Mouse (Mus musculus) lung, embryonic 14.5 days (tissue): Measurements from ENCODE around the gene Zcwpw1. TPM values are rescaled to one million over a fixed set of nuclear protein-coding genes. Genes with fewer than 3 reads are reported as not detected.
A peak's percentile ranks its signal among the peaks of the same experiment; 100 is the strongest.
"Not testable (repeated sequence)": the region's sequence is repeated elsewhere in the genome, so short reads cannot be mapped to it uniquely, and the experiment has no call there.

Experiments used
- ATAC-seq: fragments of 200-750 bp; cut with Nextera tagmentation; 2 replicates; pipeline ENCODE4 v1.8.0; 2017; ENCODE audit warnings: mild to moderate bottlenecking, moderate TSS enrichment, moderate library complexity; ENCODE audit not compliant: insufficient read depth
- DNase-seq: peaks from one replicate; pipeline ENCODE4 v3.0.0-alpha.2; 2015
- H3K27ac ChIP-seq: fragments of 300-500 bp; sonication (generic); 2 replicates; pipeline ENCODE4 v1.5.1; 2014; ENCODE audit warnings: low read depth, mild to moderate bottlenecking, moderate library complexity
- H3K27me3 ChIP-seq: fragments of 300-500 bp; sonication (generic); 2 replicates; pipeline ENCODE4 v1.6.1; 2014; ENCODE audit warnings: low read length, control low read depth; ENCODE audit not compliant: insufficient read depth
- H3K36me3 ChIP-seq: fragments of 300-500 bp; sonication (generic); 2 replicates; pipeline ENCODE4 v1.6.1; 2014; ENCODE audit warnings: control low read depth; ENCODE audit not compliant: insufficient read depth
- H3K4me1 ChIP-seq: fragments of 300-500 bp; sonication (generic); 2 replicates; pipeline ENCODE4 v1.6.1; 2014; ENCODE audit warnings: antibody characterized with exemption, control low read depth; ENCODE audit not compliant: insufficient read depth
- H3K4me2 ChIP-seq: fragments of 300-500 bp; sonication (generic); 2 replicates; pipeline ENCODE4 v1.6.1; 2014; ENCODE audit warnings: mild to moderate bottlenecking
- H3K4me3 ChIP-seq: fragments of 300-500 bp; sonication (generic); 2 replicates; pipeline ENCODE4 v1.5.1; 2014; ENCODE audit warnings: low read depth, low read length
- H3K9ac ChIP-seq: fragments of 300-500 bp; sonication (generic); 2 replicates; pipeline ENCODE4 v1.6.1; 2014
- H3K9me3 ChIP-seq: fragments of 300-500 bp; sonication (generic); 2 replicates; pipeline ENCODE4 v1.6.1; 2016; ENCODE audit warnings: low read depth, low read length, control low read depth
- CTCF ChIP-seq: IDR thresholded peaks from 2 replicates; pipeline ENCODE4 v1.5.1; 2016; ENCODE audit warnings: antibody characterized with exemption, low read depth
- WGBS: fragments of 180-500 bp; shearing (Covaris S2); extraction: QIAGEN DNeasy Blood & Tissue Kit; methylation state at CpG from one replicate; pipeline ENCODE4 v1.1.7; 2014; 5-methylcytosine and 5-hydroxymethylcytosine counted together
- polyA plus RNA-seq: library from polyadenylated mRNA; unstranded; fragments of >200 nt; fragmentation: Nextera tagmentation; extraction: Ambion mirVana; gene quantifications from 2 replicates; pipeline ENCODE4 v1.2.1, GENCODE M21; 2014

Gene Zcwpw1
- polyA plus RNA-seq, 1 experiment from 2014 or later = 26.1 TPM

DNA sequence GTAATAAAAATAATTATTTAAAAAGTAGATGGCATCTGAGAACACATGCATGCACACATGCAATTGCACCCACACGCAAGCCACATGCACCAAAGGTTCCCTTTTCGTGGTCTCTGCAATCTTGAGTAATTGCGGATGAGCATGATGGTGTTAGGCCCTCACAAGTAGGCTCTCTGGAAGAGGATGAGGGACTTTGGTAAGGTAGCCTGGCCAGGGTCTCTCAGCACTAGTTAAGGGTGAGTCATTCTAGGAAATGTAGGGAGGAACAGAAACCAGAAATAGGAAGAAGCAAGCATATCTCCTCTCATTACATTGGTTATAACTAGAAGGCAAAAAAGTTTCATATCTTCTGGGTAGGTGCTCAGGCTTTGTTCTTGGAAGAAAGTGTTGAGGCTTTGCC, 37.4 kb downstream of the Zcwpw1 start:
- Histone ChIP-seq H3K36me3 (no peaks in the 10 kb centered on the region), H3K27ac (no peak overlapping the region), H3K9ac (no peak overlapping the region), H3K9me3 (no peaks in the 10 kb centered on the region), H3K4me1 (no peaks in the 10 kb centered on the region), H3K4me3 (no peak overlapping the region), H3K4me2 (no peak overlapping the region), H3K27me3 (no peaks in the 10 kb centered on the region)
- no peak for TF ChIP-seq CTCF
- no peak for DNase-seq
- ATAC-seq = no peak
- 91% methylated on average over 3 of the region's 3 CpGs for WGBS

- WGBS = 63% methylated on average over 2 of the region's 2 CpGs
- no peaks in the 10 kb centered on the region for H3K9me3 ChIP-seq
- TF ChIP-seq CTCF = no peak
- H3K27me3 ChIP-seq = no peaks in the 10 kb centered on the region
- no peaks in the 10 kb centered on the region for H3K4me1 ChIP-seq
- no peak overlapping the region for H3K4me2 ChIP-seq
- no peak overlapping the region for H3K27ac ChIP-seq
- DNase-seq = no peak
- H3K4me3 ChIP-seq = no peak overlapping the region
- no peak overlapping the region for H3K9ac ChIP-seq
- ATAC-seq = no peak
- no peaks in the 10 kb centered on the region for H3K36me3 ChIP-seq
Observed at GRCm38 (mm10) chr5:137825971-137826370, 38.4 kb downstream of the Zcwpw1 start.

DNA sequence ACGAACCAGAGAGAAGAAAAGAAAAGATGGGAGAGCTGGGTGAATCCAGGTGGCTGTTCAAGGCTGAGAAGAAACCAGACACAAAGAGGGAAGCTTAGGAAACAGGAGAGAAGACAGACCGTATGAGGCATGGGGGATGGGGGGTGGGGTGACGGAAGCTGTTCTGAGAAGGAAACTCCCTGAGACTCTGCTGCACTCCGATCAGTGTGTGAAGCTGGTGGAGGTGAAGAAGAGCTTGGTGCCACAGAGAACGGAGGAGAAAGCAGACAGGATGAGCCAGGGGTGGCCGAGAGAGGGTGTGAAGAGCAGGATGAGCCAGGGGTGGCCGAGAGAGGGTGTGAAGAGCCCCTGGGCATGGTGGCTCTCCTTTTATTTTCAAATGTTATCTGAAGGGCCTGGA, 38.8 kb downstream of the Zcwpw1 start:
- no peaks in the 10 kb centered on the region for H3K4me1 ChIP-seq
- H3K4me2 ChIP-seq = no peak overlapping the region
- no peaks in the 10 kb centered on the region for H3K27me3 ChIP-seq
- no peak for TF ChIP-seq CTCF
- DNase-seq (no peak), ATAC-seq (no peak)
- 45% methylated on average over 7 of the region's 7 CpGs for WGBS
- H3K9ac ChIP-seq = no peak overlapping the region
- no peak overlapping the region for H3K27ac ChIP-seq
- H3K9me3 ChIP-seq = no peaks in the 10 kb centered on the region
- H3K36me3 ChIP-seq = no peaks in the 10 kb centered on the region
- H3K4me3 ChIP-seq = no peak overlapping the region

DNA sequence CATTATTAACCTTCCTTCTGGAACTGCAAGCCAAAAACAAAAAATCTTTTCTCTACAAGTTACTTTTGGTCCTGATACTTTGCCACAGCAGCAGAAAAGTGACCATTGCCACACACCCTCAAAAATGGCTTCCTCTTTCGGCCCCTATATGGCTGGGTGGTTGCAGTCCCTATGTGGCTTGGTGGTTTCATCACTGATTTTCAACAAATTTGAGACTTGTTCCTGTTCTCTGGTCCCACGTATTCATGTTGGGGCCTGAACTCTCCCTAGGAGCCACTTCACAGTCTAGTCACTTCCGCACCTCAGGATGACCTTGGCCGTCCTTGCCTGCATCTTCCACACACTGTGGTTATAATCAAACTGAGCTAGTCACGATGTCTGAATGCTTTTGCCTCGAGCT, 41.1 kb downstream of the Zcwpw1 start:
- no peak for ATAC-seq
- H3K27ac ChIP-seq = no peak overlapping the region
- WGBS = 76% methylated on average over 6 of the region's 6 CpGs
- no peaks in the 10 kb centered on the region for H3K27me3 ChIP-seq
- no peak overlapping the region for H3K9ac ChIP-seq
- no peak overlapping the region for H3K4me3 ChIP-seq
- no peak overlapping the region for H3K4me2 ChIP-seq
- H3K36me3 ChIP-seq = no peaks in the 10 kb centered on the region
- no peak for TF ChIP-seq CTCF
- H3K4me1 ChIP-seq = no peaks in the 10 kb centered on the region
- H3K9me3 ChIP-seq = no peaks in the 10 kb centered on the region
- no peak for DNase-seq

GRCm38 (mm10) chr5:137830238-137830637, 42.6 kb downstream of the Zcwpw1 start:
- H3K27ac ChIP-seq = no peak overlapping the region
- no peak for TF ChIP-seq CTCF
- 61% methylated on average over 7 of the region's 7 CpGs for WGBS
- H3K4me3 ChIP-seq = no peak overlapping the region
- H3K9me3 ChIP-seq = no peaks in the 10 kb centered on the region
- no peaks in the 10 kb centered on the region for H3K4me1 ChIP-seq
- no peak overlapping the region for H3K9ac ChIP-seq
- no peaks in the 10 kb centered on the region for H3K36me3 ChIP-seq
- DNase-seq (peak; percentile 26), ATAC-seq (no peak)
- no peaks in the 10 kb centered on the region for H3K27me3 ChIP-seq
- no peak overlapping the region for H3K4me2 ChIP-seq

- H3K9me3 ChIP-seq = no peaks in the 10 kb centered on the region
- no peaks in the 10 kb centered on the region for H3K36me3 ChIP-seq
- H3K9ac ChIP-seq = no peak overlapping the region
- H3K27me3 ChIP-seq = no peaks in the 10 kb centered on the region
- 82% methylated on average over 4 of the region's 4 CpGs for WGBS
- no peak overlapping the region for H3K27ac ChIP-seq
- TF ChIP-seq CTCF = no peak
- no peak overlapping the region for H3K4me3 ChIP-seq
- no peak for DNase-seq
- no peak overlapping the region for H3K4me2 ChIP-seq
- H3K4me1 ChIP-seq = no peaks in the 10 kb centered on the region
- no peak for ATAC-seq
Observed at GRCm38 (mm10) chr5:137831106-137831505, 43.5 kb downstream of the Zcwpw1 start.

GRCm38 (mm10) chr5:137831506-137831905, 43.9 kb downstream of the Zcwpw1 start:
- no peak for TF ChIP-seq CTCF
- no peak overlapping the region for H3K4me2 ChIP-seq
- H3K27ac ChIP-seq = no peak overlapping the region
- no peak overlapping the region for H3K4me3 ChIP-seq
- H3K36me3 ChIP-seq = no peaks in the 10 kb centered on the region
- no peaks in the 10 kb centered on the region for H3K27me3 ChIP-seq
- DNase-seq (no peak), ATAC-seq (no peak)
- H3K4me1 ChIP-seq = no peaks in the 10 kb centered on the region
- 73% methylated on average over 6 of the region's 6 CpGs for WGBS
- no peaks in the 10 kb centered on the region for H3K9me3 ChIP-seq
- no peak overlapping the region for H3K9ac ChIP-seq

DNA sequence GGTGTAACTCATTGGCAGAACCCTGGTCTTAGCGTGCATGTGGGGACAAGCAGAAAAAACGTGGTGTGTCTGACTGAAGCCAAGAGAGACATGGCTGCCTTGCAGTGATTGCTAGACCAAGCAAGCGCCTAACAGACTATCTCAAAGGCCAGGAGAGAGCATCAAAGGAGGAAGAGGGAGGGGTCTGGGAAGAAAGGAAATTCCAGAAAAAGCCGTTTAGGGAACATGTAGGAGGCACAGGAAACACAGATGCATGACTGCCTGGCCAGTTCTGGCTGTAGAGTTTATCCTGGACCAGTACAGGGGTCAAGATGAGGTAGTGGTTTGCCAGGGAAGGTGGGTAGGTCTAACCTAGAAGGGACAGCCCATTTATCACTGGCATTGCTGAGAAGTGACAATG, 45.9 kb downstream of the Zcwpw1 start:
- Histone ChIP-seq H3K4me2 (no peak overlapping the region), H3K4me3 (no peak overlapping the region), H3K36me3 (no peaks in the 10 kb centered on the region), H3K27ac (no peak overlapping the region), H3K4me1 (no peaks in the 10 kb centered on the region), H3K27me3 (no peaks in the 10 kb centered on the region), H3K9me3 (no peaks in the 10 kb centered on the region), H3K9ac (no peak overlapping the region)
- TF ChIP-seq CTCF = no peak
- peak; percentile 37 for DNase-seq
- peak; percentile 41; the same call in 1 of the 2 replicates for ATAC-seq
- 38% methylated on average over 4 of the region's 4 CpGs for WGBS

GRCm38 (mm10) chr5:137835966-137836520, 48.4 kb downstream of the Zcwpw1 start, which contains the start of gene Pilra:
TSS of gene Pilra (minus strand) at chr5:137836281.
- H3K36me3 ChIP-seq, H3K27me3 ChIP-seq, H3K4me3 ChIP-seq, DNase-seq, H3K4me1 ChIP-seq, H3K4me2 ChIP-seq, H3K9ac ChIP-seq, H3K9me3 ChIP-seq, H3K27ac ChIP-seq, ATAC-seq: not testable (repeated sequence)
- WGBS = 61% methylated on average over 2 of the region's 2 CpGs
